Mouse (Mus musculus) bone marrow macrophage, adult 2 months (primary cell): ENCODE measurements at regions not wholly inside any gene's neighbourhood (a gene's known extent, or its start where the extent isn't known, plus 50 kb on each side); places are given as distances from the start of the nearest gene placed in this dataset.

Experiments used
- H3K27ac ChIP-seq: 2 replicates; pipeline ENCODE4 v1.5.1; 2012; ENCODE audit warnings: low read depth, low read length; ENCODE audit not compliant: insufficient read depth
- H3K4me1 ChIP-seq: 2 replicates; pipeline ENCODE4 v1.6.1; 2012; ENCODE audit warnings: low read length; ENCODE audit not compliant: control insufficient read depth, insufficient read depth
- H3K4me3 ChIP-seq: 2 replicates; pipeline ENCODE4 v1.5.1; 2012; ENCODE audit warnings: mild to moderate bottlenecking, low read length, moderate library complexity; ENCODE audit not compliant: insufficient read depth
- CTCF ChIP-seq: IDR thresholded peaks from 2 replicates; pipeline ENCODE4 v1.5.1; 2012; ENCODE audit warnings: low read depth, mild to moderate bottlenecking, low read length, moderate library complexity
- POLR2A ChIP-seq: IDR thresholded peaks from 2 replicates; pipeline ENCODE4 v1.6.1; 2012; ENCODE audit warnings: mild to moderate bottlenecking, low read depth, low read length, borderline replicate concordance

DNA sequence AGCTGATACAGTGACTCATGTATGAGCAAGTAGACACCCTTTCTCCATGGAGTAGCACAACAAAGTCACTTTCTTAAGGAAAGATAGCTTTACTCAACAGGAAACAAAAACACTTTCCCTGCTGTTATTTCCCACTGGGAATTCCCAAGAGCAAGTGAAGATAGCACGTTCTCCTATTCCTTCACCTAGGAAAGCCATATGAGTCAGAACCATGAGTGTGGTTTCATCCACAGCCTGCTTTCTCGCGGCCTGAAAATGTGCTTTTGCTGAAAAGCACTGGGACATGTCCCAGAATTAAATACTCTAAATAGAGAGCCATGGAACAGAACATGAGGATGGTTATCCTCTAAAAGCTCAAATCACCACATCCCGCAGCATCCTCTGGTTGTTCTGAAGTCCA is 304.6 kb downstream of the Klf6 start:
- Histone ChIP-seq H3K4me3 (no peak overlapping the region), H3K4me1 (peaks cover 2% of the 10 kb centered on the region; the same call in 1 of the 2 replicates)

DNA sequence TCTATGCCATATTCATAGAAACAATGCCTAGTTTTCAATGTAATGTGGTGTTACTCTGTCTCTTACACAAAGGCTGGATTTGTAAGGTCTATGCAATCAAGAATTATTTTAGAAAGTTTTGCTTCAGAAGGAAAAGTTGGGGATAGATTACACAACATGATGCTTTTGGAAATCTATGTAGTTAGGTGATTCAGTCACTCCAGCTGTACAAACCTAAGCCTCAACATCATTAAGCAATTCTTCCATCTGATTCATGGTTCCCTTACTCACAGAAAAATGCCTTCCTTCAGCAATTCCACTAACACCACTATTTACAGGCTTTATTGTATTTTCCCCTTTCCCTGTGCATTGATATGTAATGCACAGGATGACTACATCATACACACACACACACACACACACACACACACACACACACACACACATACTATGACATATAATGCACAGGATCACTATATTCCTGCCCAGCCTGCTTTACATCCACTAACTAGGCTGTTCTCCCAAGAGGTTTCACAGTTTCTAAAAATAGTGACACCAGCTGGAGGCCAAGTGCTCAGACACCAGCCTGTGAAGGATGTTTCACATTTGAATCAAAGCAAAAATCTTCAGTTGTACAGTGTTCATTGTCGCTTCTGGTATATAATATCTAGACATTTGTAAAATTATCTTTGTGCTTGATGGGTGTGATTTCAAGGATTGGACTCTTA is 305.9 kb downstream of the Klf6 start:
- TF ChIP-seq CTCF (no peak), POLR2A (no peak)
- H3K27ac ChIP-seq, result no peak overlapping the region
- H3K4me1 ChIP-seq, result peaks cover 2% of the 10 kb centered on the region; the same call in 1 of the 2 replicates
- no peak overlapping the region for H3K4me3 ChIP-seq

More for the DNA sequence above, 304.6 kb downstream of the Klf6 start:
- H3K27ac ChIP-seq, result no peak overlapping the region
- no peak for TF ChIP-seq POLR2A
- TF ChIP-seq CTCF, result no peak

DNA sequence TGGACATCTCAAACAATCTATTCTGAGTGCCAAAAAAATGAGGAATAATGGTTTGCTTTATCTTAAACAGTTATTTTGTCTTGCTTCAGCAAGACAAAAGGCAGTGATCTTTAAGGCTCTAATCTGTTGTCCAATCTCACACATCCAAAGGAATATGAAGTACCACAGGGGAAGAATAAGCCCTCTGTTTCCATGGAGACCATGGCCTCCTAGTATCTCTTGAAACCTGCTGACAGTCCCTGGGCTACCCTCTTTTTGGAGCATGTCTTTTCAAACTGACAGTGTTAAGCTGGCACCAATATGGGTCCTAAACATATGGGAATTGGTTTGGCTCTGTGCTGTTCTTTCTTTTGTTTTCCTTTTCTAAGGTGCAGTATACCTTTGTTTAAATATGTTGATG is 311.8 kb downstream of the Klf6 start:
- Histone ChIP-seq H3K4me3 (no peak overlapping the region), H3K27ac (no peak overlapping the region), H3K4me1 (no peaks in the 10 kb centered on the region)
- TF ChIP-seq POLR2A (no peak), CTCF (no peak)

DNA sequence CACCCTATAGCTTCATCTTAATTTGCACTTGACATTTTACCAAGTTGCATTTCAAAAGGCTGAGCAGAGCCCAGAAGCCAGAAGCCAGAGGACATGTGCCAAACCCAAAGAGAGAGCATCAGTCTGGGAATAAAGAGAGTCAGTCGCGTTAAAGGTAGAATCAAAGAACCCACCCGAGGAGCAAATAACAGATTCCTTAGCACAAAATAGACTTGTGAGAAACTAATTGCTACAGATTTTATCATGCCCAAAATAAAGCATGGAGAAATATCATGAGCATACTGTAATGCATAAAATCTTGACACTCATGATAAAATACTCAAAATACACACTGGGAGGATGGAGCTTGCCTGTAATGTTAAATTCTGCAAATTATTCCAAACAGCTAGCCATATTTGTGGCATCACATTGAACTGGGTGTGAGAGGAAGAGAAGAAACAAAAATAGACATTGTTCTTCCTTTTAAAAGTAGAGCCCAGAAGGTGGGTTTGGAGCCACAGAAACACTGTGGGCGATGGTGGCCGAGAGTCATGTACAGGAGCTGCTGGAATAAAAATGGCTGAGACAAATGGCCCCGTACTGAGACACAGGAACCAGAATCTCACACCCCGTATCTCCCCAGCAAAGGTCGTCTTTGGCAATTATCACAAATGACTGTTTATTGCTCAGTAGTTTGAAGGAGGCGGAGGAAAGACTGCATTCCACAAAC is 317.2 kb downstream of the Klf6 start:
- H3K4me3 ChIP-seq, result no peak overlapping the region
- H3K27ac ChIP-seq, result no peak overlapping the region
- TF ChIP-seq CTCF (no peak), POLR2A (no peak)
- no peaks in the 10 kb centered on the region for H3K4me1 ChIP-seq

- peaks cover 25% of the 10 kb centered on the region for H3K4me1 ChIP-seq
- no peak overlapping the region for H3K4me3 ChIP-seq
- no peak for TF ChIP-seq CTCF
- no peak for TF ChIP-seq POLR2A
- H3K27ac ChIP-seq, result no peak overlapping the region
Observed at GRCm38 (mm10) chr13:6189133-6189532, 327.9 kb downstream of the Klf6 start.

GRCm38 (mm10) chr13:6189566-6189965 is 328.3 kb downstream of the Klf6 start:
- Histone ChIP-seq H3K4me1 (peaks cover 29% of the 10 kb centered on the region), H3K4me3 (no peak overlapping the region), H3K27ac (no peak overlapping the region)
- TF ChIP-seq POLR2A (no peak), CTCF (no peak)

DNA sequence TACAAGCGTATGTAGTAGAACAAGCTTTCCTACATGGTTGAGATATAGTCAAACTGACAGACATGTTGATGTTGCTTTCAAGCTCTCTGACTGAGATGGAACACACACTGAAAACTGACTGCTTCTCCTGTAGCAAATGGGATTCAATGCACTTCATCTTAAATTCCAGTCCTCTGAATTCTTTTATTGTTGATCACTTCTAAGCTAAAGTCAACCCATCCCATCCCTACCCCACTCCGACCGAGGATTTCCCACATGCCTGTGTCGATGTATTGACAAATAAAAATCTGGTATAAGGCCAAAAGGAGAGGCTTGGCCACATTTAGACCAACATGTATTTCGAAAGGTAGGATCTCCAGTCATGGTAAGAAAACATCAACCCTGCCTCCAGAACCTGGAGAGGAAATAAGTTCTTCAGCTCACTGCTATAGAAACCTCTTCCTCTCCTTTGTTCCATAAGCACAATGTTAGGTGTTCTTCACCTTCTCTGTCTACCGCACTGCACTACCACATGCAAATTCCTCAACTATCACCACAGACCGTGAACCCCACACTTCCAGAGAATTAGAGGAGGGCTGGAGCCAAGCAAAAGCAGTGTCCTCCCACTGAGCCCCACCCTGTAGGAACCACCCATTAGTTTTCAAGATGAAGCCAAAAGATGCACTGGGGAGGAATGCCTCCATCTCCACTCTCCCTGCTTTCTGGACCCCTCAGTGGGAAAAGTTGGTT is 330.1 kb downstream of the Klf6 start:
- Histone ChIP-seq H3K27ac (no peak overlapping the region), H3K4me1 (peaks cover 29% of the 10 kb centered on the region), H3K4me3 (no peak overlapping the region)
- TF ChIP-seq POLR2A, result no peak
- TF ChIP-seq CTCF, result no peak

DNA sequence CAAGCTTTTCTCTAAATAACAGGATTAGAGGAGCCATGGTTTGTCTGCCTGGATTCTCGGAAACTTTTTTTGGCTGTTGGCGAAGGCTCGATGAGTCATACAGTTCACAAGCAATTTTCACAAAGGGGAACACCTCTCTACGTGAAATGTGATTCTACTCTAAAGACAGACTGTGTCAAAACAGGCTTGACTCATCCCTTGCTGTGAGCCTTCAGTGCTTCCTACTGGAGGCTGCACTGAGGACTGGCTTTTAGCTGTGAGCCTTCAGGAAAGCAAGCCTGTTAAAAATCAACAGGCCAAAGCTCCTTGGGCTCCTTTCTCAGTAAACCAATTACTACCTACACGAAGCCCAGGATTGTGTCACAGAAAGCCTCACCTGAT is 330.6 kb downstream of the Klf6 start:
- TF ChIP-seq CTCF (no peak), POLR2A (no peak)
- H3K4me1 ChIP-seq, result peaks cover 29% of the 10 kb centered on the region
- H3K4me3 ChIP-seq, result no peak overlapping the region
- H3K27ac ChIP-seq, result no peak overlapping the region

- no peak overlapping the region for H3K27ac ChIP-seq
- peaks cover 26% of the 10 kb centered on the region for H3K4me1 ChIP-seq
- H3K4me3 ChIP-seq, result no peak overlapping the region
- no peak for TF ChIP-seq POLR2A
- TF ChIP-seq CTCF, result no peak
Observed at GRCm38 (mm10) chr13:6196690-6197089, 335.4 kb downstream of the Klf6 start.

DNA sequence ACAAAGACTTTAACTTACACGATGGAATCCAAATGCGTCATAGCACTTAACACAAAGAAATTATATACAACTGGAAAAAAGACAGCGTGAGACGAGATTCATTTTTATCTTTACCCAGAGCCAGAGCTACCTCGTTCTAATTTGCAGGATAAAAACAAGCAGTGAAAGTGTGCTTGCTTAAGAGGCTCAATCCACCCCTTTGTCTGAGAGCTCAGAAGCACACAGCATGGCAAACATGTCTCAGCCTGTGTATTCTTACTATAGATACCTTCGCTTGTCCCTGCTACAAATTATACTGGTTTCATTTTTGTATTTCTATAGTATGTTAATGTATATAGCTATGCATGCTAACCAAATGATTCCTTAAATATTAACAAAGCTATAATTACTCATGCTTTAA is 337.8 kb downstream of the Klf6 start:
- peaks cover 4% of the 10 kb centered on the region; the same call in 1 of the 2 replicates for H3K4me1 ChIP-seq
- no peak overlapping the region for H3K27ac ChIP-seq
- no peak overlapping the region for H3K4me3 ChIP-seq
- TF ChIP-seq CTCF (no peak), POLR2A (no peak)
